Mouse (Mus musculus) CH12.LX (cell line): Measurements from ENCODE around the gene Gm28079. TPM values are rescaled to one million over a fixed set of nuclear protein-coding genes. Genes with fewer than 3 reads are reported as not detected.
"Not testable (repeated sequence)": the region's sequence is repeated elsewhere in the genome, so short reads cannot be mapped to it uniquely, and the experiment has no call there.

Source experiments
- DNase-seq: peaks from one replicate; pipeline ENCODE4 v3.0.0-alpha.2; 2013; ENCODE audit errors: extremely low read depth
- H3K27ac ChIP-seq: 2 replicates; pipeline ENCODE4 v1.5.1; 2012; ENCODE audit warnings: low read depth, mild to moderate bottlenecking, control low read depth, moderate library complexity; ENCODE audit not compliant: insufficient read depth
- H3K27me3 ChIP-seq: replicated peaks from 2 replicates; pipeline ENCODE3; 2012; ENCODE audit warnings: inconsistent platforms
- H3K36me3 ChIP-seq, 2 experiments: replicated peaks in 1 of 2; 2 replicates each; pipeline versions ENCODE3 to v1.6.1; 2012; ENCODE audit warnings: inconsistent platforms in 1 of 2, low read length in 1 of 2, mild to moderate bottlenecking in 1 of 2, mixed read lengths in 1 of 2, moderate library complexity in 1 of 2; ENCODE audit not compliant: control insufficient read depth in 1 of 2, insufficient read depth in 1 of 2
- H3K4me1 ChIP-seq, 2 experiments: 2 replicates each; pipeline ENCODE4 v1.6.1; 2012; ENCODE audit warnings: inconsistent platforms in 1 of 2, moderate library complexity in 1 of 2; ENCODE audit not compliant: insufficient read depth in 2 of 2, control insufficient read depth in 1 of 2
- H3K4me2 ChIP-seq: 2 replicates; pipeline ENCODE4 v1.6.1; 2012; ENCODE audit warnings: low read depth, mild to moderate bottlenecking, control low read depth; ENCODE audit not compliant: poor library complexity, insufficient read depth, severe bottlenecking
- H3K4me3 ChIP-seq, 3 experiments: fragments of 150-350 bp in 1 of 3; sonication (generic) in 1 of 3; replicated peaks in 1 of 3; 2 replicates each; pipeline versions ENCODE3 to v1.5.1; 2011 to 2012; ENCODE audit warnings: low read depth in 2 of 3, low read length in 2 of 3, mild to moderate bottlenecking in 2 of 3, moderate library complexity in 2 of 3, control low read depth in 1 of 3, improper control_type of control experiment in 1 of 3, inconsistent platforms in 1 of 3, mixed read lengths in 1 of 3; ENCODE audit not compliant: poor library complexity in 1 of 3
- H3K79me2 ChIP-seq: replicated peaks from 2 replicates; pipeline ENCODE4 v1.6.1; 2012; ENCODE audit warnings: mild to moderate bottlenecking, moderate library complexity; ENCODE audit not compliant: control insufficient read depth, poor library complexity, insufficient read depth, severe bottlenecking; ENCODE audit errors: extremely low read depth
- H3K9ac ChIP-seq: 2 replicates; pipeline ENCODE4 v1.6.1; 2012; ENCODE audit warnings: low read depth, mild to moderate bottlenecking, control low read depth, moderate library complexity; ENCODE audit not compliant: insufficient read depth
- H3K9me3 ChIP-seq: replicated peaks from 2 replicates; pipeline ENCODE3; 2012; ENCODE audit warnings: low read length, inconsistent platforms, mixed read lengths
- dilution Hi-C: fragments of 300-500 bp; cut with MboI; formaldehyde crosslinking; loops from 2 replicates; pipeline ENCODE4 v1.14.3; 2020; ENCODE audit warnings: low sequenced_read_pairs; ENCODE audit not compliant: extremely low pct_unique_long_range_greater_than_20kb, extremely low pct_ligation_motif_present
- in situ Hi-C: fragments of 300-500 bp; cut with MboI; formaldehyde crosslinking; loops from 3 replicates; pipeline ENCODE4 v1.14.3; 2019; ENCODE audit warnings: low sequenced_read_pairs, low pct_ligation_motif_present, low pct_unique_long_range_greater_than_20kb, mixed read lengths
- polyA plus RNA-seq: library from polyadenylated mRNA; unstranded; fragments of >175 nt; gene quantifications from 2 replicates; pipeline ENCODE4 v1.2.1, GENCODE M21; 2012; ENCODE audit warnings: low read depth; ENCODE audit not compliant: insufficient read length
- total RNA-seq, 2 experiments: library from RNA; depleted of rRNA; stranded (reverse); fragments of 300-350 nt in 1 of 2; fragments of >200 nt in 1 of 2; gene quantifications; 2 replicates each; pipeline ENCODE4 v1.2.3; 2012 to 2014

Gene Gm28079
- total RNA-seq (2012; rRNA removed) (not detected in 2 replicates), total RNA-seq (2014; rRNA removed) (not detected in 2 replicates), polyA plus RNA-seq (not detected in 2 replicates)

GRCm38 (mm10) chrY:70014799-70015198 is at the start of gene Gm28079:
Gene Gm28079, minus strand, starts transcription at chrY:70014899.
- H3K4me1 ChIP-seq, H3K79me2 ChIP-seq, H3K9ac ChIP-seq, dilution Hi-C loops, H3K27me3 ChIP-seq, H3K4me3 ChIP-seq, H3K27ac ChIP-seq, H3K9me3 ChIP-seq, DNase-seq, in situ Hi-C loops, H3K36me3 ChIP-seq, H3K4me2 ChIP-seq: not testable (repeated sequence)
